Mouse (Mus musculus): ENCODE results near the gene Cadm1.

DNA sequence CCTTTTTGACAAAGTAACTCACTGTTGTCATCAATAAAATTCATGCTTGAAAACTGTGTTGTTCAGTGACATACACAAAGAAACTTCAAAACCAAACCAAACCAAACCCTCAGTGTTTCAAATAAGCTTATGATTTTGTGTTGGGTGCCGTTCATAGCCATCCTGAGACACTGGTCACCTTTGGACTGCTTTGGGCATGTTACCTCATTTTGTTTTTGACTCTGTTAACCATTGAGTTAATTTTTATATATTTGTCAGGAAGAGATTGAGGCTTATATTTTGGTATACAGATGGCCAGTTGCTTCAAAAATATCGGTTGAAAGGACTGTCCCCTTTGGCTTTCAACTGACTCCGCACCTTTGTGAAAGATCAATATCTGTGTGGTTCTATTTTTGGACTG lies 30.8 kb downstream of the Cadm1 start:
- TF ChIP-seq CTCF (IDR thresholded peaks at IDR 0.05; ENCODE audit: extremely low read depth, insufficient read length, insufficient replicate concordance, low read depth, low read length) (no peak), POLR2A (IDR thresholded peaks at IDR 0.05; ENCODE audit: low read depth, low read length) (no peak)
